In genomic region chr13:101454276-101454675, GRCm38 (mm10) we compare ENCODE assay signal across 35 mouse cellular contexts.
"Had no signal": no experiment of that assay in that cellular context is flagged by ENCODE, and none has a peak within 500 bp of the region (broad histone marks: within the 10 kb centered on the region; RNA-seq: fewer than 3 reads in every experiment).

No protein-coding gene starts in this region.

- H3K4me3 ChIP-seq: heart, embryonic 10.5 days; heart, embryonic 12.5 days; heart, embryonic 13.5 days; heart, embryonic 15.5 days; hindbrain, embryonic 10.5 days; hindbrain, embryonic 12.5 days; hindbrain, embryonic 13.5 days; hindbrain, embryonic 15.5 days; intestine, embryonic 15.5 days; kidney, embryonic 15.5 days; layer of hippocampus, adult 2 months had no signal

- H3K9ac ChIP-seq: heart, embryonic 12.5 days; heart, embryonic 13.5 days; heart, embryonic 15.5 days; hindbrain, embryonic 12.5 days; hindbrain, embryonic 13.5 days; hindbrain, embryonic 14.5 days; hindbrain, embryonic 15.5 days; intestine, embryonic 15.5 days; kidney, embryonic 15.5 days had no signal

- H3K4me1 ChIP-seq: heart, embryonic 10.5 days; heart, embryonic 12.5 days; heart, embryonic 13.5 days; heart, embryonic 15.5 days; hindbrain, embryonic 10.5 days; hindbrain, embryonic 12.5 days; hindbrain, embryonic 13.5 days; hindbrain, embryonic 15.5 days; intestine, embryonic 15.5 days; kidney, embryonic 15.5 days had no signal

- H3K36me3 ChIP-seq: heart, embryonic 10.5 days; heart, embryonic 12.5 days; heart, embryonic 13.5 days; heart, embryonic 15.5 days; hindbrain, embryonic 10.5 days; hindbrain, embryonic 12.5 days; hindbrain, embryonic 13.5 days; hindbrain, embryonic 15.5 days; intestine, embryonic 15.5 days; kidney, embryonic 15.5 days had no signal

- H3K27me3 ChIP-seq: heart, embryonic 12.5 days; heart, embryonic 13.5 days; heart, embryonic 15.5 days; hindbrain, embryonic 12.5 days; hindbrain, embryonic 13.5 days; hindbrain, embryonic 15.5 days; intestine, embryonic 15.5 days; kidney, embryonic 15.5 days had no signal

- H3K4me2 ChIP-seq: heart, embryonic 11.5 days; heart, embryonic 12.5 days; heart, embryonic 13.5 days; heart, embryonic 15.5 days; hindbrain, embryonic 12.5 days; hindbrain, embryonic 13.5 days; hindbrain, embryonic 14.5 days; hindbrain, embryonic 15.5 days; intestine, embryonic 15.5 days; kidney, embryonic 15.5 days had no signal

- H3K27ac ChIP-seq: heart, embryonic 10.5 days; heart, embryonic 13.5 days; heart, embryonic 15.5 days; hindbrain, embryonic 10.5 days; hindbrain, embryonic 12.5 days; hindbrain, embryonic 13.5 days; hindbrain, embryonic 14.5 days; hindbrain, embryonic 15.5 days; hindbrain, postnatal 0 days; intestine, embryonic 15.5 days; kidney, embryonic 15.5 days; kidney, postnatal 0 days; layer of hippocampus, adult 2 months had no signal

- H3K9me3 ChIP-seq: heart, embryonic 10.5 days; heart, embryonic 12.5 days; heart, embryonic 13.5 days; heart, embryonic 15.5 days; hindbrain, embryonic 10.5 days; hindbrain, embryonic 12.5 days; hindbrain, embryonic 13.5 days; hindbrain, embryonic 15.5 days; intestine, embryonic 15.5 days; kidney, embryonic 15.5 days had no signal

- ATAC-seq: hindbrain, embryonic 16.5 days; hindbrain, postnatal 0 days; inflammation-experienced regulatory T-cells, adult 6 months; intestine, embryonic 15.5 days; intestine, embryonic 16.5 days; intestine, postnatal 0 days had no signal

- DNase-seq: heart, postnatal 10 days; heart, postnatal 14 days; heart, postnatal 36 days; heart, postnatal 4 days; kidney, adult 11 months; kidney, adult 18-20 months; kidney, adult 2 months; kidney, adult 8-10 months; kidney, adult 9 months; kidney, postnatal 10 days; kidney, postnatal 14 days; kidney, postnatal 25 days; kidney, postnatal 36 days; kidney, postnatal 4 days; layer of hippocampus, adult 9-11 months; layer of hippocampus, postnatal 36 days had no signal
